14 mouse cellular contexts compared by ENCODE assay signal in the genomic region with DNA sequence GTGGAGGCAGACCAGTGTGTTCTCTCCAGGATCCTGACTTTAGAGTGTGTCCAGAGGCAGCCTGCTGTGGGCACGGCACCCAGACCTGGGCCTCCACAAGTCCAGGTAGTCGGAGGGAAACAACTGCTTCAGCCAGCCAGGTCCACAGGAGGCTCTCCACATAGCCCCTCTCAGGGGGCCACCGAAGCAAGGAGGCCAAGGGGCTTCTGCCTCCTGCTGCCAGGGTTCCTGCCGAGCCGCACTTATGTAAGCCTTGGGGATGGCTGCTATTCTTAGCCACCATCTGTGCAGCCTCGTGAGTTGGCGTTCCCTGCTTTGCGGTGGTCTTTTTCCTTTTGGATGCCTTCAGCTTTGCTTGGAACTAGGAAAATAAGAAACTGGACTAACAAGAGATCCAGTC. TPM values are rescaled to one million over a fixed set of nuclear protein-coding genes. Genes with fewer than 3 reads are reported as not detected.
DNase-seq lines count a peak whose midpoint lies in the region; TF ChIP-seq lines count a peak whose summit lies in the region.
"Had no signal": no experiment of that assay in that cellular context is flagged by ENCODE, and none has a peak within 500 bp of the region (broad histone marks: within the 10 kb centered on the region; RNA-seq: fewer than 3 reads in every experiment).

No protein-coding gene starts in this region.

- peaks cover 17% of the 10 kb centered on the region for H3K4me1 ChIP-seq in heart, embryonic 10.5 days
- H3K4me1 ChIP-seq in thymus, adult 2 months (replicated peaks; ENCODE audit: control insufficient read depth, insufficient read depth, low read length), result no peaks in the 10 kb centered on the region
- H3K4me1 ChIP-seq: forebrain, embryonic 10.5 days; lung, embryonic 15.5 days had no signal

- TF ChIP-seq POLR2A in thymus, adult 2 months (IDR thresholded peaks at IDR 0.05; ENCODE audit: control insufficient read depth, extremely low read depth, insufficient read depth, low read length, poor library complexity), result no peak

- no peak for DNase-seq in heart, embryonic 10.5 days (ENCODE audit: low spot score)
- DNase-seq in heart, adult 8-10 months (ENCODE audit: low spot score), result no peak
- peak; percentile 72 for DNase-seq in cerebellum, adult 9-11 months
- peak; percentile 66 for DNase-seq in layer of hippocampus, adult 9-11 months
- peak; percentile 86 to 88 for DNase-seq in right cerebral cortex, postnatal 10 days (ENCODE audit: low spot score in 2 of 2)
- no peak for DNase-seq in thymus, adult 2 months
- no peak for DNase-seq in adrenal gland, postnatal 14 days
- no peak for DNase-seq in spleen, postnatal 10 days (ENCODE audit: low spot score in 2 of 2)
- DNase-seq: adrenal gland, postnatal 25 days; kidney, adult 11 months had no signal

- WGBS in heart, embryonic 10.5 days, result 53% methylated on average over 8 of the region's 8 CpGs
- 93% methylated on average over 8 of the region's 8 CpGs for WGBS in thymus, adult 2 months

- no peaks in the 10 kb centered on the region for H3K9me3 ChIP-seq in heart, embryonic 10.5 days
- H3K9me3 ChIP-seq: forebrain, embryonic 10.5 days; lung, embryonic 15.5 days had no signal

- H3K36me3 ChIP-seq in heart, embryonic 10.5 days, result no peaks in the 10 kb centered on the region; the same call in 1 of the 2 replicates
- no peaks in the 10 kb centered on the region for H3K36me3 ChIP-seq in thymus, adult 2 months (ENCODE audit: control insufficient read depth, insufficient read depth, low read length)
- H3K36me3 ChIP-seq: lung, embryonic 15.5 days had no signal

- no peak for TF ChIP-seq CTCF in thymus, adult 2 months (IDR thresholded peaks at IDR 0.05; ENCODE audit: borderline replicate concordance, control insufficient read depth, extremely low read depth, insufficient read depth, low read length, poor library complexity)

- no peaks in the 10 kb centered on the region for H3K27me3 ChIP-seq in heart, embryonic 10.5 days (ENCODE audit: insufficient read depth, poor library complexity, severe bottlenecking)
- H3K27me3 ChIP-seq in thymus, adult 2 months (ENCODE audit: control insufficient read depth, insufficient read depth, low read length), result no peaks in the 10 kb centered on the region
- H3K27me3 ChIP-seq: lung, embryonic 15.5 days had no signal

- H3K4me3 ChIP-seq in heart, embryonic 10.5 days, result no peak overlapping the region
- no peak overlapping the region for H3K4me3 ChIP-seq in thymus, adult 2 months (ENCODE audit: control insufficient read depth, insufficient read depth, low read length)
- H3K4me3 ChIP-seq: forebrain, embryonic 10.5 days; lung, embryonic 15.5 days had no signal

- peak overlapping the region; percentile 49; the same call in 1 of the 2 replicates for H3K27ac ChIP-seq in heart, embryonic 10.5 days
- H3K27ac ChIP-seq in thymus, adult 2 months (ENCODE audit: control insufficient read depth, insufficient read depth, low read length), result no peak overlapping the region
- H3K27ac ChIP-seq: forebrain, embryonic 10.5 days; lung, embryonic 15.5 days had no signal

RNA-seq across cellular contexts. Expression of a gene that starts 38.3 kb away (rescaled TPM):
- 0.07 and 1.0 TPM in 2 replicates for polyA plus RNA-seq in heart, embryonic 10.5 days (2016; fragmentation: Nextera tagmentation; extraction: Ambion mirVana)
- total RNA-seq in heart, adult 8-10 months (2022), result 1 to 10 TPM in 1 of 4 experiments, under 1 TPM in 2, not detected in 1; 0.22 to 2.2 (median 0.31) TPM
- polyA plus RNA-seq in thymus, adult 2 months (2012; rRNA removed), result 0.22 and 0.52 TPM in 2 replicates
- 1.3 and 13.2 TPM in 2 replicates for total RNA-seq in adrenal gland, postnatal 14 days (2021)
- total RNA-seq: midbrain, postnatal 0 days had no signal
- polyA plus RNA-seq: limb, embryonic 11.5 days had no signal

RNA-seq across cellular contexts. Expression of a gene that starts 49.5 kb away (rescaled TPM):
- 3.4 and 12.1 TPM in 2 replicates for polyA plus RNA-seq in heart, embryonic 10.5 days (2016; fragmentation: Nextera tagmentation; extraction: Ambion mirVana)
- 1 to 10 TPM in 1 of 4 experiments, under 1 TPM in 3; 0.35 to 5.7 (median 0.47) TPM for total RNA-seq in heart, adult 8-10 months (2022)
- polyA plus RNA-seq in thymus, adult 2 months (2012; rRNA removed), result 1.3 and 1.8 TPM in 2 replicates
- total RNA-seq in adrenal gland, postnatal 14 days (2021), result 4.9 and 76.6 TPM in 2 replicates
- total RNA-seq: midbrain, postnatal 0 days had no signal

Comparison
In these comparisons a context has a peak if more than half of its experiments do, and no peak if none do; other contexts are left out.
1. DNase-seq: peak in cerebellum, adult 9-11 months (single experiment), layer of hippocampus, adult 9-11 months (single experiment) and right cerebral cortex, postnatal 10 days (2 of 2); none in heart, embryonic 10.5 days (single experiment), heart, adult 8-10 months (single experiment), thymus, adult 2 months (single experiment), adrenal gland, postnatal 14 days (single experiment) and spleen, postnatal 10 days (0 of 2).